Mouse (Mus musculus) induced T-regulatory cell, adult 2 months (primary cell): ENCODE measurements around the gene Catsperz.

ENCODE experiments used
- DNase-seq: peaks from one replicate; pipeline ENCODE4 v3.0.0-alpha.2; 2012; ENCODE audit warnings: low read depth

The Catsperz gene

DNA sequence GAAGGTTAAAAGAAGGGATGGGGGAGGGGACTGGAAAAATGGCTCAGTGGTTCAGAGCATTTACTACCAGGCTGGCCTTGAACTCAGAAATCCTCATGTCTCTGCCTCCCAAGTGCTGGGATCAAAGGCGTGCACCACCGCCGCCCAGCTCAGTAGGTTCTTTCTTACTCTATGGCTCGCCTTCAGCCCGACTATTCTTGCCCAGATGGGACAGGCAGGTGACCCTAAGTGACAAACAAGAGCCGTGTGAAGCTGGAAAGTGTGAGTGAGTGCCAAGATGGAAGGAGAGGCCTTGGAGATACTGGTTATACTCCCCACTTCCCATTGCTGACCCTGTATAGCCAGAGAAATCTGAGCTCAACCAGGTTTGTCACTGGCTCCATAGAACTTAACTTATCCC, 18.5 kb upstream of the Catsperz start:
- no peak for DNase-seq

DNA sequence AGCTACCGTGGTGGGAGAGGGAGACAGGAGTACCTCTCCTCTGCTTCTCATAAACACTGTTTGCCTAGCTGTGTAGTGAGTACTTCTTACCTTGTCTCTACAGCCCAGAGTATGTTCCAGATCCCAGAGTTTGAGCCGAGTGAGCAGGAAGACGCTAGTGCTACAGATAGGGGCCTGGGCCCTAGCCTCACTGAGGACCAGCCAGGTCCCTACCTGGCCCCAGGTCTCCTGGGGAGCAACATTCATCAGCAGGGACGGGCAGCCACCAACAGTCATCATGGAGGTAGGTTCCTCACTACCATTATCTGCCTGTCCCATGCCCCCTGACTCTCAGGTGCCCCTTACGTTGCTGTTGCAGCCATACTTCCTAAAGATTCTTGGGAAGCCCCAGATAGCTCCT, 17.6 kb upstream of the Catsperz start:
- no peak for DNase-seq

DNA sequence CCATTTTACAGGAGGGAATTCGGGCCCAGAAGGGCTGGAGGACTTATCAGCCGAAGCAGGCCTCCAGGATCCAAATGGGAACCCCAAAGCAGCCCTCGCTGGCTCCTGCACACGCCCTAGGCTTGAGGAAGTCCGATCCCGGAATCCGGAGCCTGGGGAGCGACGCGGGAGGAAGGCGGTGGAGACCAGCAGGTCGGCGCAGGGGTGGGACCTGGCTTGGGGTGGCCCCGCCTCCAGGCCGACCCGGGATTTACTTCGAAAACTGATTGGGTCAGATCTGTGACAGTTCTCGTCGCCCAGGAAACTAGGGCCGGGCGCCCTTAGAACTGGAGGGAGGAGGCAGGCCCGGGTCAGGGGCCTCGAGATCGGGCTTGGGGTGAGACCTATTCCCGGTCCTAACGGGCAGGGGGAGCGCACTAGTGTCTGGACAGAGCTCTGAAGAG, 17.1 kb upstream of the Catsperz start, which contains the start of gene Gpr137:
Gene Gpr137 (minus strand): TSS at position 232 of the 443 bp plus-strand sequence.
- DNase-seq = peak; percentile 94

DNA sequence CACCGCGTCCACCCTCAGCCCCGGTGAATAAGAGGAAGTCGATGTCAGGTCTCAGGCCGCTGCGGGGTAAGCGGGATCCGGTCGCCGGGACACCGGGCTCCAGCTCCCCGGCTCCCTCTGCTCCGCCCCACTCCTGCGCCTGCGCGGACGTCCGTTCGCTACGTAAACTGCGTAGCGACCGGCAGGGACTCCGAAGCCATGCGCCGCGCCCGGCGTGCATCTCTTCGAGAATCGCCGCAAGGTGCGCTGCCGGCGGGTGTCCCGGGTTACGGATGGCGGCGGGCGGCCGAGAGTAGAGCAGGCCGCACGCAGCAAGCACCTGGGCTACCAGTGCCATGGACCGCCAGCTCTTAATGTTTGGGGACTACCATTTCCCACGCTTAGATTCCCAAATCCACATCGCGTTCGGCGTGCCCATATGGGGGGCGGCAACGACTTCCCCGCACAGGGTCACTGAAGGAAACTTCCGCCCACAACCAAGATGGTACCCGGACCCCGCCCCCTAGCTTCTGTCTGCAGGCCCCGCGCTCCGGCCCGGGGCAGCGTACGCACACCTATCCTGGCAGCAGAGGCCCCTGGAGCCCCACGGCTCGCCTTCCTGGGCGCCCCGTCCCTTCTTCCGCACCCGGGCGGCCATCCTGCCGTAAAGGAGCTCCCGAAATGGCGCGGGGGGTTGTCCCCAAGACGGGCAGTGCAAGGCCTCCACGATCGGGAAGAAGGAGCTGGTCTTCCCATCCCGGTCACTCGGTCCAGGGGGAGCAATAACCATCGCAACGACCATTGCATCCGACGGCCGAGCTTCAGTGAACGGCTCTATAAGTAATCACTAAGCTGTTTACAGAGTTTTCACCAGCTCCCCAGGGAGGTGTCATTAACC, 16.4 kb upstream of the Catsperz start, which contains the start of gene Bad:
Gene Bad (plus strand): TSS at position 490 of the 877 bp plus-strand sequence.
- peak; percentile 97 for DNase-seq

DNA sequence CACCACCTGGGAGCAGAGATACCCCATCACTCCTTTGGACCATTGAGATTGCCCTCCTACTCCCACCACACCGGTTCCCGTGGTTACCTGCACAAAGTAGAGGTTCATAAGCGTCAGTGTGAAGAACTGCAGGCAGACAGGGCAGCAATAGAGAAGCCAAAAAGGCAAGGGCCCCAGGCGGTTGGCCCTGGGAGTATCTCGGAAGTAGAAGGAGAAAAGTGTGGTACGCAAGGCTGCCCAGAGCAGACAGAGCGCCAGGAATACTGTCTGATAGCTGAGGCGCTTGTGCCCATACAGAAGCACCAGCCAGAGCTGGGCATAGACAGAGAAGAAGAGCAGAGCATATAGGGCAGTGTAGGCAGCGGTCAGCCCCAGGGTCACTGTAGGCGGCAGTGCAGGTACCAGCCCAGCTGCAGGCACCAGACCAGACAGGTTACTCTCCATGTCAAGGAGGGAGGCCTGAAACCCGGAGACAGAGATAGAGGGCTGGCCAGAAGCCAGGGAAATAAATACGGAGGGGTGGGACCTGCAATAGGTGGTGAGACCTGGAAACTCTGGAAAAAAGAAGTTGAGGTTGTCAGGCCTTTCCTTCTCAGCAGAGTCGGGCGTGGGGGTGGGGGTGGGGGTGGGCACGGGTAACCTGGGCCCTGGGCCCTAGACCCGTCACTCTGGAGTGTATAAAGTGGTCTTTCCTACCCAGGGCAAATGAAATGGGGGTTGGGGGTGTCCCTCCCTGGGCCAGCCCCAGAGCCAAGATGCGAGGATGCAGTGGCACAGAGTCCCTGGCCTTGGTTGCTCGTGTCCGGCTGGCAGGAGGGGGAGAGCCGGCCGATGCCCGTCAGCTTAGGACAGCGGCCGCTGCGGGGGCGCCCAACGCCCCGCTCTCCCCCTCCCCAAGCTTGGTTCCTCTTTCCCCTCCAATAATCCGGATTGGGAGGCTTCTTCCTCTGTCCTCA, 15.5 kb upstream of the Catsperz start:
- no peak for DNase-seq

DNA sequence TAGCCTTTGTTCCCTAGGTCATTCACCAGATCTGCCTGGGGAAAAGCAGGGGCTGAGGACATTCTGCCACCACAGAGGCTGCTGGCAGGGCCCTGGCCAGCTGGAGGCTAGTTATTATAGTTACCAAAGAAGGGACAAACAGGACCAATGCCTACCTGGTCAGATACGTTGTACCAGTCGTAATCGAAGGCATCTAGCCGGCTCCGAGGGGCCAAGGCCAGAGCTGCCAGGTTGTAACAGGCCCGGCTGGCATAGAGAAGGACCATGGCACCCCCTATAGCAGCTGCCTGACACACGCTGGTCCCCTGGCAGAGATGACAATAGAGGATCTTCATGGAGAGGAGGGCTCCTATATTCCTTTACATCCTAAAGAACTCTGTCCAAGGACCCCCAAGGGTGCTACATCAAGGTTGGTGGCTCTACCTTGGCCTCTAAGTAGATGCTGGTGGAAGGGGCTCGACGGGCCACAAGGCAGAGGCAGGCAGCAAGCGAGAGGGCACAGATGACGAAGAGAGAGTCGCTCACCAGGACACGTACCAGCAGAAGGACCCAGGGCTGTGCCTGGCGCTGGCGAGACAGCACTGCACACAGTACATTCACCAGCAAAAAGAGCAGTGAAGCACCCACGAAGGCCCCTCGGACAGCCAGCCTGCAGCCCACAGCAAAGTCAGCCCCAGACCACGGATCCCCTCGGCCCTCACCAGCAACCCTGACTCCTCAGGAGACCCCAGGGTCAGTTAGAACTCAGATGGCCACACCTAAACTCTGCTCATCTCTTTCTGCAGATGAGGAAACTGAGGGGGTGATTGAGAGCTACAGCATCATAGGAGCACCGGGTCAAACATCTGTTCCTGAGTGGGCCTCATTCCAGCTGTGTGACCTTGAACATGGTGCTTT, 14.2 kb upstream of the Catsperz start:
- no peak for DNase-seq

DNA sequence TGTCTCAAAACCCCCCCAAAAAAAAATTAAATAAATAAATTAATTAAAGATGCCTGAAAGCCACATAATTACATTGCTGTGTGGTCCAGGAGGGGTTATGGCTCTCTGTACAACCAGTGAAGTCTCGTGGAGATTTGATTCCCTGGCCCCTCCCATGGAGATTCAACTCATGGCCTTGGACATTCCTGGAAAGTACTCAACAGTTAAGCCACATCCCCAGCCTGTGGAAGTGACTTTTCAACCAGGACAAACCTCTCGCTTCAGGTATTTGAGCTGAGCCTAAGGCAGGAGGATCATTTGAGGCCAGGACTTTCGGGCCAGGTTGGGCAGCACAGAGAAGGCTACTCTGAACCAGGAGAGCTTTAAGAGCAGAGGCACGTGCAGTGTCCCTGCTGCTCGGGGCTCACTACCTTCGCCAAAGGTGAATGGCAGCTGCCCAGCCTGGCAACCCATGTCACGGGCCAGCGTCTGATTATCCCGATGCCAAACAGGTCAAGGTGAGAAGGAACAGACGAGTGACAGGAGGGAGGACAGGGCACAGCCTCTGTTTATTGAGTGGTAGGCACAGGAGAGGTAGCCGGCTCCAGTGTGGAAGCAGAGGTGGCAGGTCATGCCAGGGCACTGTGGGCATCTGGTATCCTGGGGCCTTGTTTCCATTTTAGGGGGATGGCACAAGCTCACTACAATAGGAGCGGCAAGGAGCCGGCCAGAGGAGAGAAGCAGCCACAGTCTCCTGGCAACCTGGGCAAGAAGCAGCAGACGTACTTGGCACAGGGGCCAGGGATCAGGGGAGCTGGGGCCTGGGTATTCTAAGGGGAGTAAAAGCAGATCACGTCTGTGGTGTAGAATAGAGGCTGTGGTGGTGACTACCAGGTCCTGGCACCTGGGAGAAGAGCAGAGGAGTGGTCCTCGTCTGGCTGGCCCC, 12.6 kb upstream of the Catsperz start:
- no peak for DNase-seq

DNA sequence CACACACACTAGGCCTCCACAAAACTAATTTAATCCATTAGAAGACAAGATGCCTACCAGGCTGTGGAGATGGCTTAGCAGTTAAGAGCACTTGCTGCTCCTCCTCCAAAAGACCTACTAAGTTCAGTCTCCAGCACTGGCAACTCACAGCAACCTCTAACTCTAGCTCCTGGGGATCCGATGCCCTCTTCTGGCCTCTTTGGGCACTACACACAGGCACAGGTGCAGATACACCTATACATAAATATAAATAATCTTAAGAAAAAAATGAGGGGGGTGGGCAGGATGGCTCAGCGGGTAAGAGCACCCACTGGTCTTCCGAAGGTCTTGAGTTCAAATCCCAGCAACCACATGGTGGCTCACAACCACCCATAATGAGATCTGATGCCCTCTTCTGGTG, 11.1 kb upstream of the Catsperz start:
- DNase-seq = peak; percentile 75

DNA sequence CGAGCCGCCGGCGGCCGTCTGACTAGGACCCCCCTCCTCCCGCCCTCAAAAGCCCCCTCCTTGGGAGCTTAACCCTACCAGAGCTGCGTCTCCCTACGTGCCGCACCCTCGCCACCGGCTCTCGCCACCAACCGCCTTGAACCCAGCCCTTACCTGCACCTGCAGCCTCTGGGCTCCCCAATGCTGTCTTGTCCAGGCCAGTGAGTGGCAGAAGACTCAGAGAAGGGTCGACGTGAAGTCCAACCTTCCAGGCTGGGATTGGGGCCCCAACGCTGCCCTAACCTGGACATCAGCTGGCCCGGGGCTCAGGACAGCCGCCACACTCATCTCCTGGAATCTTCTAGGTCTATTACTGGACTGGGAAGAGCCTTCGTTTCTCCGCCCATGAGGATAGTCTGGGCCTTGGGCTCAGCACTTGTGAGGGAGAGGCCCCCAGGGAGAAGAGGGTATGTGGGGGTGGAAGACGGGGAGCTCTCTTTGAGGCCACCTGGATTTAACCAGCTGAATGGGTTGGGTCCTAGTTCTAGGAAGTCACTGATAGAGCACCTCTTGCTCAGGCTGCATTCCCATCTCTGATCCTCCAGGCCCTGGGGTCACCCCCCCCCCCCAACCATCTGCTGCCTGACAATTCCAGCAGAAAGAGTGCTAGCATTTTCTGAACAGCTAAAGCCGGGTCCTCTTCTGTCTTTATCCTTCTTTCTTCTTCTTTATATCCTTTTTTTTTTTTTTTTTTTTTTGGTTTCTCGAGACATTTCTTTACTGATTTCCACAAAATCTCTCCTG, 9.2 kb upstream of the Catsperz start, which contains the start of gene Kcnk4:
Gene Kcnk4 (minus strand): TSS at position 321 of the 783 bp plus-strand sequence.
- no peak for DNase-seq

DNA sequence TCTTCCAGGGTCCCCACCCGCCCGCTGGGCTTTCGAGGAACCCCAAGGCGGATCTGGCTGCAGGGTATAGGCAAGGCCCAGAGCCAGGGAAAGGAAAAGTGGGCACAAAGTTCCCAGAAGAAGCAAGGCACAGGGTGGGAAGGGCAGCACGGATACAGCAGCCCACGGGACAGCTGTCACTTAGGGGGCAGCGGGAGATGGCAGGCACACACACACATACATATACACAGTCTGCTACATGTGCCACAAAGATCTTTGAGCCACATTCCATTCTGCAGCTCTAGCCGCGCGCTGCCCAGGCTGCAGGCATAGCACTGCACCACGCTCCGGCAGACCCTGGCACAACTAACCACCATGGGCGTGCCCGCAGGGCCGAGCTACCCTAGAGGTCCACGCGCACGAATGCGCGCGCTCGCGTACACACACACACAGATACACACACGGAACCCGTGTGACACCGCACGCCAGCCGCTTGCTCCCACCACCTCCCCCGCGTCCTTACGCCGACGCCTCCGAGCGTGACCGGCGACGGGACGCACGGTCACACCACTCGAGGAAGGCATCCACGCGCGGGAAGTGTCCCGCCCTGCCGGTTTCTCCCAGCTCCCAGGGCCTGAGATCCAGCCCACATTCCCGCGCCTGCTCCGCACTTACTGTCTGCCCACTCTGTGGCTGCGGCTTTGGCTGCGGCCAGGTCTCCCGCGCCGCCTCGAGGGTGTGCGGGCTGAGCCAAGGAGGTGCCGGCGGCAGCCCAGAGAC, 8.4 kb upstream of the Catsperz start:
- no peak for DNase-seq

DNA sequence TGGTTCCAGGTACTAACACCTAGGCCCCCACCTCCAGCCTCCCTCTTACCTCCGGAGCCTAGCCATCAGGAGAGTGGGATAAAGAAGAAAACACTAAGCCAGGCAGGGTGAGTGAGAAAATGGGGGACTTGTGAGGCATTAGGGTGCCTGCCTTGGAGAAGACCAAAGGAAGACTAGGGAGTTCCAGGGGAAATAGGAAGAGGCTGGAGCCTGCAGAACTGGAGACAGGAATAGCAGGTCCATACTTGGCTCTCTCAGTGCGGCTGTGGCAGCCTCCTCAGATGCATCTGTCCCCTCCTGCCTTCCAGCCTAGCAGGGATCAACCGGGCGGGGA, 7.9 kb upstream of the Catsperz start:
- DNase-seq = no peak

DNA sequence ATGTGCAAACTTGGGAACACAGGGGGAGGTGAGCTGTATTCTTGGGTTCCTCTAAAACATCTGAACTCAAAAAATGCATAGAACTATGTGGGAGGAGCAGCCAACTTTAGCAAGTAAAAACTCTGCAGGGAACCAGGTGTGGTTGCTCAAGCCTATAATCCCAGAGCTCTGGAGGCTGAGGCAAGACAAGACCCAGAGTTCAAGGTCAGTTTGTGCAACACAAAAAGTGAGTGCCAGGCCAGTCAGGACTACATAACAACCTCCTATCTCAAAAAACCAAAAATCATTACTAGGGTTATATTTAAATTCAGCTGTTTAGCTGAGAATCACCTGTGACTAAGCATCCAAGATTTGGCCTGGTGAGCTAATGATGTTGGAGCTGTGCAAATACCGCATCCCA, 6.8 kb upstream of the Catsperz start:
- DNase-seq = no peak

DNA sequence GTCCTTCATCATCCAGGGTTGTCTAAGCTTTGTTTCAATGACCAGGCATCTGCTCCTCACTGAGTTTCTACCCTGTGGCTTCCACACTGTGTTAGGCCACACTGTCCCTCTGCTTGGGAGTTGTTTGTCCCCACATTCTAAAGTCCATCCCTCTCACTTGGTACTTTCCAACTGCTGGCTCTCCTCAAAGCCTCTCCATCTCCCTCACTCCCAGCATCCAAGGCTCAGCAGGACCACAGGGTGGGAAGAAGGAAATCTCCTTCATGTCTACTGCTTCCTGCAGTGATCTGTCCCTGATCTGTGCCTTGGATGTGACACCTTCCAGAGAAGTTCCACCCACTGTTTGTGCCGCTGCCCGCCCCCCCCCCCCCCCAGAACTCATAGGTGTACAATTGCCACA, 5.8 kb upstream of the Catsperz start:
- DNase-seq = no peak

DNA sequence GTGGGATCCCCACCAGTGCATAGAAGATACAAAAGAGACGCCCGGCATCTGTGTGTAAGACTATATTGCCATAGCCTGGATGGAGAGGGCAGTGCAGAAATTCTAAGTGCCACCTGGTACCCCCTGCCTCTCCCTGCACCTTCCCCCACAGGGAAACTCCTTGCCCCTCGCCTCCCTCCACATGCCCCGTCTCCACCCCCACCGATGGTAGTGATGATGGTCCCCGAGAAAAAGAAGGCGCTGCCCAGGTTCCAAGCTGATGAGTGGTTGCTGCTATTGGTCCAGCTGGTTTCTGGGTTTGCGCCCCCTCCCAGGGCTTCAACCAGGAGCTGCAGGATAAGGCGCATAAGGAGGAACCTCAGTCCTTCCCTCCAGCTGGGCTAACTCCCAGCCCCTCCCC, 2.9 kb upstream of the Catsperz start:
- DNase-seq = no peak

DNA sequence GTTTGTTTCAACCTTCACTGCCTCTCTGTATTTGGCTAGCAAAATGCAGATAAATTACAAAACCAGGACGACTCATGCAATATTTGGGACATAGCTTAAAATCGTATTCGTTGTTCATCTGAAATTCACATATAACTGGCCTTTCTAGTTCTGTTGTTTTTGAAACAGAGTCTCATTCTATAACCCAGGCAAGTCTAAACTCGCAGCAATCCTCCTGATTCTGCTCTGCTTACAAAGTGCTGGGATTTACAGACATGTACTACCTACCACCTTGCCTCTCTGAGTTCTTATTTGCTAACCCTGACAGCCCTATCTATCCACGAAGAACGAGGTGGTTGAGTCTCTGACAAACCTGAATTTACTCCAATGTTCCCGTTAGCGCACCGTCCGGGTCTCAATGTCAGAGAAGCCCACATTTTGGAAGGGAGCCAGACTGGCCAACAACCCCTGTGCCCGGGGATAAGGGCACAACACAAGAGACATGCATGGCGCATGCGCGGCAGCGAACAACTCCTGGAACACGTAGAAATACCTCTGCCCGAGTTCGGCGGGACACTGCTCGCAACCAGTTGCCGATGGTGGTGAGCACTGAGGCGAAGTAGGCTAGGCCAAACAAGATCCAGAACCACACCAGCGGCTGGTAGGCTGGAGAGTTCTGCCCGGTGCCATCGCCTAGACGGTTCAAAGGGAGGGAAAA, 1.5 kb upstream of the Catsperz start:
- DNase-seq = peak; percentile 67

DNA sequence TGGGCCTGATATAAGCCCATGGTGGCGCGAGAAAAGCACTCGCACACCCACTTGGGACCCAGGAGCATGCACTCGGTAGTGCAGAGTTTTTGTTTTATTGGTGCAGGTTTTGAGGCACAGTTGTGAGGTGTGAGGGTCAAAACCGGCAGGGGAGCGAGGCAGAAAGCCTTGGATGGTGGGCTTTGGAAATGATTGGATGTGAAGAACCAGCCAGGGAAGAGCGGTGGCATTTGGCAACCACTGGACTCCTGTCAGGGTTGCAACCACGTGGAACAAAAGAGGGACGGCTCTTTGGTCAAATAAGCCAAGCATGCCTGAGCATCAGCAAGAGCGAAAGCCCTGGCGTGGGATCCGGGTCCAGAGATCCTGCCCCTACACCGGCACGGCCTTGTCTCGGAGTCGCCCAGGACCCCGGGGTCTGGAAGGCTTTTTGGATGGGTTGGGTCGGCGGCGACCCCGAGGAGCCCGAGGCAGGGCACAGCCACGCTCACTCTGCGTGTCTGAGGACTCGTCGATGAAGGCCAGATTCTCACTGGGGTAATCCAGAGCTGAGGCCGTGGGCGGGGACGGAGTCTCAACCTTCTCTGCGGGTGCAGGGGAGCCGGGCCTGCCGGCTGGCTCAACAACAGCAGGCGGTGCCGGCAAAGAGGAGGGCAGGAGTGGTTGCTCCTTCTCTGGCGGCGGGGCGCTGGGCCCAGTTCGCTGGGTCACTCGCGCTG, 590 bp upstream of the Catsperz start:
- DNase-seq = no peak

DNA sequence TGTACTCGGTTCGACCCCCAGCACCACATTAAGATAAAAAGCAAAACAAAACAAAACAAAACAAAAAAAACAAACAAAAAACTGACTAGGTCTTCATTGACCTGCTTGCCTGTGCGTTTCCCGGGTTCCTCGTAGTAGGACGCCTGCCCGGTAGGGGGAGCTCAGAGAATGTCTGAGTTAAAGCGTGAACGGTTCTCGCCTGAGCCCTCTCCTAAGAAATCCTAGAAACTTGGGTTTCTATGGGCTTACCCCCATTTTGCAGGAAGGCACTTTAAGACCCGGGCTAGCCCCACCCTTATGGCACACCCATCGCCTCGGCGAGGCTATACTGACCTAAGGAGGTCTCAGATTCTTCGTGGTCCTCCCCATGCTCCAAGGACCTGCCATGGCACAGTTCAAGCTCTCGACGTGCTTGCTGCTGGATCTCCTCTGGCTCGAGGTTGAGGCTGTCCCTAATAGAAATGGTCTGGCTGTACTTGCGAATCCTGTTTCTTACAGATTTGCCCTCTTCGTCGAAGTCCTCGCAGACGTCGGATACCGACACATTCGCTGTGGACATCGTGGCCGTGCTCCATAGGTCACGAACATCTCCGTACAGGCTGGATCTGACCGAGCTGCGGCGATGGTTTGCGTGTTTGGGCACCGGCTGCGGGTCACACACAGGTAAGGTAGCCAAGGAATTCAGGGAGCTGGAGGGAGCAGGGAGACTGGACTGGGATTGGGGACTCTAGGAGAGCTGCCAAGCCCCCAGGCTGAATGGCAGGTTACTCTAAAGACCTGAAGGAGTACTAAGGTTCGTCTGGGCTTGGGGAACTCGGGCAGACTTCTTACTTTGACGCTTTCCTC, 496 bp downstream of the Catsperz start:
- DNase-seq = peak; percentile 88
